Mouse (Mus musculus): Measurements from ENCODE around the gene C2cd5.
"Not testable (repeated sequence)": the region's sequence is repeated elsewhere in the genome, so short reads cannot be mapped to it uniquely, and the experiment has no call there.

Gene C2cd5

DNA sequence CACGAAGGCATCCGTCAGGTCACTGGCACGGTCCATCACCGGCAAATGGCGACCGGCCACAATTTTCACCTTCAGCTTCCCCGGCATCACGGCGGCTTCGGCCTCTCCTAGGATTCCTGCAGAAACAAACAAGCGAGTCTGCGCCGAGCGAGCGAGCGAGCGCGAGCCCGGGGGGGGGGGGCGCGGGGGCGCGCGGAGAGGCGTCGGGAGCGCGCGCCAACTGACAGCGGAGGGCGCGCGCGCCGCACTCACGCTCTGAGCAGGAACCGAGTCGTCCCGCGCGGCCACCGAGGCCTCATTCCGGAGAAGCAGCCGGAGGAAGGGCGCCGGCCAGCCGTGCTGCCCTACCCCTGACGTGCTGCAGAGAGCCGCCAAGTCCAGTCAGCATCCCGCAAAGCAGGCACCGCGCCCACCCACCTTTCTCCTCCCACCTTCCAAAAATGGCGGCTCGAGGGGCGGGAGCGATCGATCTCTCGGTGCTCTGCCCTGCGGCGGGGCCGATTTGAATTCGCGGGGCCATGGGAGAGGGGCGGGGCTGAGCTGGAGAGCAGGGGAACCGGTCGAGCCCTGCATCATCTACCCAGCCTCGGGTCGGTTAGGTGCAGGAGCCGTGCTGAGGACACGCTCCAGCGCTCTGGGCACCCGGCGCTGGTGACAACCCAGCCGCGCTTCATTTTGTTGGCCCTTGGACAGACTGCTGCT is at the start of gene C2cd5:
C2cd5 (minus strand) TSS at position 461 of the 702 bp plus-strand sequence.
- peak; percentile 92 to 94 for DNase-seq (ENCODE audit: low spot score in 2 of 2)

DNA sequence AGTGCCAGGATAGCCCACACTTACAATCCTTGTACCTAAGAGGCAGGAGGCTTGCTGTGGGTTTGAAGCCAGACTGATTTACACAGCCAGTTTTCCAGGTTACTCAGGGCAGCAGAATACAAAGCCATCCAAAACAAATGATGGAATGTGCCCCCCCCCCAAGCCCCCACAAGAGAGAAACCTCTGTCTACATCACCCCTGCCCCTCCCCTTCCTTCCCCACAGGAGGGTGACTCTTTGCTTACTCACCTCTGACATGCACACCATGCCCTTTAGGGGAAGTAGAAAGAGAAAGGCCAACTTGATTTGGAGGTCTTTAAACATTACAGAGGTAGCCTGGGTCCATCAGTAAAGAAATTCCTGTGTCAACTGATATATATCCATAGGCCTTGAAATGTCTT is 48.9 kb upstream of the C2cd5 start:
- DNase-seq (ENCODE audit: low spot score in 2 of 2): no peak

DNA sequence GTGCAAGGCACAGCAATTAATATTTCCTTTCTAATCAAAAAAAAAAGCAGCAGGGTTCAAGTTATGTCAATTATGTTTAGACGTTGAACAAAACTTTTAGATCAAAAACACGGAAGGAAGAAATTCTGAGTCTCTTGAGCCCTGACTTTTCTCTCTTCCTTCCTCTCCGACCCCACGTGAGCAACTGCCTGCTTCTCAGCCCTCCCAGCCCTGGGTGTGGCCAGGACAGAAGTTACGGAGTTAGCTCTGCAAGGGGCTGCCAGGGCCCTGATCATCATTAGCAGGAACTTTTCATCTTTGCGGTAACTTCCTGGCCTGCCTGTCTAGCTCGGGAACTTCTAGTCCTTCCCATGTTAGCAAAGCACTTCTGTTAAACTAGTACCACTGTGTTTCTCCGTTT is 46.8 kb upstream of the C2cd5 start:
- DNase-seq (ENCODE audit: low spot score in 2 of 2): no peak

DNA sequence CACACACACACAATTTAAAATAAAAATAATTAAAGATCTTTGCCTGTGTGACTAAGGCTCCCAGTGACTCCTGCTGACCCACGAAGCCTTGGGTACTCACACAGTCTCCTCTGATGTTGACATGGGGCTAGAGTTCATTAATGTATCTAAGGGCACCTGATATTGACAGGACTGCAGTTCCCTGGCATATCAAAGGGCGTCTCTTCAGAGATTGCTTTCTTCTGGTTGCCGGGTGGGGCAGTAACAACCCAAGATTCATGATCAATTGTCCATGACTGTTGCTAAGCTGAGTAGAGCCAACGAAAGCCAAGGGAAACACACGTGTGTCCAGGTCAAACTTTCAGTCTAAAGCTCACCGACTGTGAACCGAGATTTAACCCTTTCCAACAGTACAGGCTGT is 45.1 kb upstream of the C2cd5 start:
- no peak for DNase-seq (ENCODE audit: low spot score in 2 of 2)

DNA sequence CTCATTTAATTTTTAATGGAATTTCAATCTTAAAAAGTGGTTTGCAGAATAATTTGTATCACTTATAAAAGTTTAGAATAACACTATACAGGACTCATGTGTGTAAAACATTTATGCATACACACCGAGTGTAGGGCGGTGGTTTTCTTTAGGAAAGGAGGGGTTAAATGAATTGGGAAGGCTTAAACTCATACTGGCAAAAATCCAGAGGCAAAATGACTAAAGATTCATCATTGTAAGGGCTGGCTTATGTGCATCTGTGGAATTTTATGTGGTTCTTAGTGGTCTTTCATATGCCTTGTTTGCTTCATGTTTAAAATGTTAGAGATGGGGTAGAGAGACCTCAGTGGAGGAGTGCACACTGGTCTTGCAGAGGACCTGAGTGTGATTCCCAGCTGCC is 44.6 kb upstream of the C2cd5 start:
- no peak for DNase-seq (ENCODE audit: low spot score in 2 of 2)

DNA sequence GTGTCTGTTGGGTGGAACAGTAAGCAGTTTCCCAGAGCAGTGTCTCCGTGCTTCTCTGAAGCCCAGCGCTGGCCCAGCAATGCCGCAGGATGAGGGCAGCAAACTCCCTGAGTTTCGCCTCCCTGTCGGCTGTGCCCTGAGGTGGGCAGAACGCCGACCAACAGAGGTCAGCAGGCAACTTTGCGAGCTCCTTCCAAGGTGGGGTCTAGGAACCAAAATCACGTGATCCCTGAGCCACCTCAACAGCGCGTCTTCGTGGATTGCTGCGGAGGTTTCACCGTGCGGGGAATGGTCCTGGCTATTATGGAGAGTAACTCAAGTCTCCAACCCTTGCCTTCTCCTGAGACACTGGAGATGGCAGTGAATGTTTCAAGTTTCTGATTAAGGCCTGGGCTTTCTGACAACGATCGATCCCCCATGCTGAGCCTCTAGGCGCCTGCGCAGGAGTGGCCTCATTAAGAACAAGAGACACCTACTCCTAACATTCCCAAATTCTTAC is 43.9 kb upstream of the C2cd5 start:
- DNase-seq (ENCODE audit: low spot score in 2 of 2): no peak

DNA sequence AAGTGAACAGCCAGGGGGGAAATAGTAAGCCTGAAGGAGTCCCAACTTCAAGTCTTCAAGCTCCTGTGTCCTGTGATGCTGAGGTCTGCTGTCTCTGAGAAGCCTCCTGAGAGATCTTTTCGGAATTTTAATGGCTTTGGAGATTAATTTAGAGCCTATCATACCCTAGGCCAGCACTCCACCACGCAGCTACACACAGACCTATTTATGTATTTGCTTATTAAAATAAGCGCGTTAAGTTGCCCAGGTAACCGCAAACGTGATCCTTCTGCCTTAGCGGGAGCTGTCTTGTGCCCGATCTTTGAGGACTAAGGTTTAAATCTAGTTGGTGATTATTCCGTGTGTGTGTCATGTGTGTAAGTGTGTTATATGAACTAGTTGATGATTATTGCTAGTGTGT is 43.4 kb upstream of the C2cd5 start:
- DNase-seq (ENCODE audit: low spot score in 2 of 2): no peak

DNA sequence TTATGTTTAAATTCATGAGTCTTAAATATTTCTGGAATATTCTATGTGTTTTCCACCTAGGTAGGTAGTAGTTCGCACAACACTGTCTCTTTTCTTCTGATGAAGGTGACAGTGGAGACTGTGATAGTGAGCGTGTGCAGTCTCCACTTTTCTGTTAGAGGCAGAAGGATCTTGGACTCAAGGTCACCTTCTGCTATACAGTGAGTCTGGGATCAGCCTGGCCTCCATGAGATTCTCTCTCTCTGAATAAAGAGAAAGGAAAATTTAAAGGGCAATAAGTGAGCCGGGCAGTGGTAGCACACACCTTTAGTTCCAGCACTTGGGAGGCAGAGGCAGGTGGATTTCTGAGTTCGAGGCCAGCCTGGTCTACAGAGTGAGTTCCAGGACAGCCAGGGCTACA is 42.9 kb upstream of the C2cd5 start:
- no peak for DNase-seq (ENCODE audit: low spot score in 2 of 2)

DNA sequence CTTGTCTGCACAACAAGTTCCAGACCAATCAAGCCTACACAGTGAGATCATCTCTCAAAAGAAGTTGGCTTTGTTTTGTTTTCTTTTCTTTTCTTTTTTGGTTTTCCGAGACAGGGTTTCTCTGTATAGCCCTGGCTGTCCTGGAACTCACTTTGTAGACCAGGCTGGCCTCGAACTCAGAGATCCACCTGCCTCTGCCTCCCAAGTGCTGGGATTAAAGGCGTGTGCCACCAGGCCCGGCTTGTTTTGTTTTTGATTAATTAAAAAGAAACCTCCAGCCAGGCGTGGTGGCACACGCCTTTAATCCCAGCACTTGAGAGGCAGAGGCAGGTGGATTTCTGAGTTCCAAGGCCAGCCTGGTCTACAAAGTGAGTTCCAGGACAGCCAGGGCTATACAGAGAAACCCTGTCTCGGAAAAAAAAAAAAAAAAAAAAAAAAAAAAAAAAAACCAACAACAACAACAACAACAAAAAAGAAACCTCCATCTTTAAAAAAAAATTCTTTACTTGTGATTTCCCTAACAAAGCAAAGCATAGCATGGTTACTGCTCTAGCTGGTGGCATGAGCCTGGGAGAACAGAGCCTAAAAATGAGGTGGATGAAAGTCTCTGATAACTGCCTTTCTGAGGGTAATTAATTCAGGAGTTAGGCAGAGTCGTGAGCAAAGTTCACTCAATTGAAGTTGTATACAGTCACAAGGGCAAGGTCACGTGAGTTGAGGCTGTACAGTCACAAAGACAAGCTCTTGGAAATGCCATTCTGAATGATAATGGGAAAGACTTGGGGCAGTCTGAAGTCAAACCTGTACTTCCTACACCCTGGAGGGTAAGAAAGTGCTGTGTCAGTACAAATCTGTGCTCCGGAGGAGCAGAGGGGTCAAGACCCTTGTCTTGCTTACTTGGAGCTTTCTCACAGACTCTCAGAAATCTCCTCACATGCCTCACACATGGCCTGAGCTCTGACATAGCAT is 42.0 kb upstream of the C2cd5 start:
- not testable (repeated sequence) for DNase-seq (ENCODE audit: low spot score in 2 of 2)

DNA sequence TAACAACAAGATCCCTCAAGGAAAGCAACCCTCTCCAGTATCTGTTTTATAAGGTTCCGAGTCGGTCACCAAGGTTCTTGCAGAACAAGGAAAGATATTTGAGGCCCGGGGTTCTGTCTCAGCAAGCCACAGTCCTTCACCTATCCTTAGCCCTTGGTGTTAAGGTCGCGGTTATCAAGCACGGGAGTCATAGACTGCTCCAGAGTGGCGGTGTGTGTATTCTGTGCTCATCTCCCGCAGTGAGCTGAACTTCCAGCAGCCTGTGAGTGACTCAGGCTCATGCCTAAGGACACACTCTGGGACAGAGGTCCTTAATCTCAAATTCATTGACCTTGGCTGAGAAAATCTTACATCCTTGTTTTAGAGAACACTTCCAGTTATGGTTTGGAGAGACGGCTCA is 40.9 kb upstream of the C2cd5 start:
- no peak for DNase-seq (ENCODE audit: low spot score in 2 of 2)

DNA sequence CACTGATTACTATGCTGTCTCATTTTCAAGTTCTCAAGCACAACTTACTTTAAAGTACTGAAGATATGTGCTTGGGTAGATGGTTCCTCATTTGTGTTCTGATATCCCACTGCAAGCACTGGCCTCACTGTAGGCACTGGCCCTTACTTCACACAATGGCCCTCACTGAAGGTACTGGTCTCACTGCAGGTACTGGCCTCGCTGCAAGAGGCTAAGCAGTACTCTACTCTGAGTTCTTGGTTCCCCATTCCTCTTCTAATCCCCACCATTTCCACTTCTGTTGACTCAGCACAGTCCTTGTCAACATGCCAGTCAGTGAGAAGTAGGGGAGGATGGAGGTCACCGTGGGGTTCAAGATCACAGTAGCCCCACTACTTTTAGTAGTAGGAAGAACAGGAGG is 39.5 kb upstream of the C2cd5 start:
- DNase-seq (ENCODE audit: low spot score in 2 of 2): no peak

DNA sequence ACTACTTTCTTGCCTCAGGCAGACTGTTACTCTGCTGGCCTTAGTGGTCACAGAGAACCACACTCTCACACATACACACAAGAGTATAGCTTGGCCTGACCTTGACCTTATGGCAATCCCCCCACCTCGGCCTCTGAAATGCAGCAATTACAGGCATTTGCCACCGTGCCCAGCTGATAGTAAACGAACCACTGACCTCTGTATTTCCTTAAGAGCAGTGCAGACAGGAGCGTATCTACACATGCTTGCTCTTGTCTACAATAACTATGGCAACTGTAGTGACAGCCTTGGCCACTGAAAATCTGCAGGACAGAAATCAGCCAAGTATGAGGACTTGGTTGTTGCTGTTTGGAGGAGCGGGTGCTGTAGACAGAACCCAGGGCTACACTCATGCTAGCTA is 37.4 kb upstream of the C2cd5 start:
- no peak for DNase-seq (ENCODE audit: low spot score in 2 of 2)

DNA sequence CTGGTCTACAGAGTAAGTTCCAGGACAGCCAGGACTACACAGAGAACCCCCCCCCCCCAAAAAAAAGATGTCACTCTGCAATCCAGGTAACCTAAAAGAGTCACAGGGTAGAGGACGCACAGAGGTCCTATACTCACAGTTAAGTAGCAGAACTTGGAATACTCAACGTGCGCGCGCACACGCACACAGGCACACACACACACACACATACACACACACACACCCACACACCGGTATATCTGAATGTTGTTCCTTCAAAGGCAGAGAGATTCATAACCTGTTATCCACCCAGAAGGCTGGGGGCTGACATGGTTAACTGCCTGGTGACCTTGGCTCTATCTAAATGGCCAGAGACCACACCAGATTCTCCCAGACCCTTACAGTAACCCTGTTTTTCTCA is 36.7 kb upstream of the C2cd5 start:
- no peak for DNase-seq (ENCODE audit: low spot score in 2 of 2)

DNA sequence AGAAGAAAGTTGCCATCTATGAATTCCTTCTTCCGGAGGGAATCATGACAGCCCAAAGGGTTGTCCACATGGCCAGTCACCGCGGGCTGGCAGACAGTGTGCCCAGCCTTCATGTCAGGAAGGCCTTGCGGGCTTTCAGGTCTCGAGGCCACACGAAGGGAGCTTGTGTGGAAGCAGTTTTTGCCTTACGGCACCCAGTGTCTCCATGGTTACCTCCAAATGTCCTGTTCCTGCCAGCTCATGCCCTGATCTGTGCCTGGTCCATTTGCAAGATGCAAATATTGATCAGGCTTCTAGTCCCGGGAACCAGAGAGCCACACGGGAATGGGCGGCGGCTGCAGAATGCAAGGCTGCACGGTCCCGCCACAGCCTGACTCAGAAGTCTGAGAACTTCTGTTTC is 35.2 kb upstream of the C2cd5 start:
- no peak for DNase-seq (ENCODE audit: low spot score in 2 of 2)

DNA sequence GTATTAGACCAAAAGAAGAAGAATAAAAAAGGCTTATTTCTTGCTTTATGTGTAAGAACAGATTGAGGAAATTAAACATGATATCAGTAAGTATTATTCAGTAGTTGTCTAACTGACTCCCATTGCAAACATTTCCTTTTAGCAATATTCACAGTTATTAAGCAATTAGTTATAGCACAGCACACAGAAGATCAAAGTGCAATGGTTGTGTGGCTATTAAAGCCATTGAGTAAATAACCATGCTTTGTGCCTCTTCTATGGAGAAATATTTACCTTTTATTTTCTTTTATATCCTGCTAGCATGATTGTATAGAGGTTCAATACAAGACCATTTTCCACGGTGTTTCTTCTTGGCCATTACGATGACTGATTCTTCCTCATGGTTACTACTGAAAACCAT is 33.2 kb upstream of the C2cd5 start:
- no peak for DNase-seq (ENCODE audit: low spot score in 2 of 2)

DNA sequence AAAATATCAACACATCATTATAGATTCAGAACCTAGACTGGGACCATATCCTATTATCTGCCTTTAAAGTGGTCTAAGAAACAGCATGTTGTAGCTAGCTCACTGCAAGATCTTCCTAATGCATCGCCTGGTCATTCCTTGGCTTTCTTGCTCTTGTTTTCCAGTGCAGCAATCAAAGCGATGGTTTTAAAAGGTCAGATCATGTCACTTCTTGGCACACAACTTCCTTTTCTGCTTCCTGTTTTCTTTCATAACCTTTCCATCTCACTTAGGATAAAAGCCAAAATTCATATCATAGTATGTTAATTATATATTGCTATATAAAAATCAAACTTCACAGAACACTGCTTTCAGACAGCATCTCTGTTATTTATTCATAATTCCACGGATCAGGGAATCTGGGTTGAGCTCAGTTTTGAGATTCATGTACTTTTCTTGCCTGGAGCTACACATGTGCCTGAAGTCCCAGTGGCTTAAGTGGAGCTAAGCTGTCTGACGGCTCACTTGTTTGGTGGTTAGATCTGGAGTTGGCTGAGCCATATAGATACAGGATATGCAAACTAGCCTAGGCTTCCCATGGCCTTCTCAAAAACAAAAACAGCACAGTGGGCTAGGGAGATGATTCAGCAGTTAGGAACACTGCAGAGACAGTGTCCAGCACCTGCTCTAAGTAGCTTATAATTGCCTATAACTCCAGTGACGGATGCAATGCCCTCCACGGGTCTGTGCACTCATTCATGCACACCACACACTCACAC is 32.1 kb upstream of the C2cd5 start:
- DNase-seq (ENCODE audit: low spot score in 2 of 2): no peak

DNA sequence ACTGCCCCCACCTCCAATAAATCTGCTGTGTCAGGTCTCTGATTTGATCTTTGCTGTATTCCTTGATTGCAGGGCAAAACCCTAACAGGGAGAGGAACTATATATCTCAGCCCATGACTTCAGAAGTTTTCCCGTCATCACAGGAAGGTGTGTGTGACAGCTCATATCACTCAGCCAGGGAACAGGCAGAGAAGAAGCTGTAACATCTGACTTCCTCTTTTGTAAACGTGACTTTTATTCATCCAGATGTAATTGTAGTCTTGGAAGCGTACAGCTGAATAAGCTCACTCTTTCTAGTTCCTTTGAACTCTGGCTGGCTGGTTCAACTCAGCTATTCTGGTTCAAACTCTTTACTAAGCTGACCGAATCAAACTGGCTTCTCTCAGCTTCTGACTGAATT is 30.5 kb upstream of the C2cd5 start:
- DNase-seq (ENCODE audit: low spot score in 2 of 2): no peak

DNA sequence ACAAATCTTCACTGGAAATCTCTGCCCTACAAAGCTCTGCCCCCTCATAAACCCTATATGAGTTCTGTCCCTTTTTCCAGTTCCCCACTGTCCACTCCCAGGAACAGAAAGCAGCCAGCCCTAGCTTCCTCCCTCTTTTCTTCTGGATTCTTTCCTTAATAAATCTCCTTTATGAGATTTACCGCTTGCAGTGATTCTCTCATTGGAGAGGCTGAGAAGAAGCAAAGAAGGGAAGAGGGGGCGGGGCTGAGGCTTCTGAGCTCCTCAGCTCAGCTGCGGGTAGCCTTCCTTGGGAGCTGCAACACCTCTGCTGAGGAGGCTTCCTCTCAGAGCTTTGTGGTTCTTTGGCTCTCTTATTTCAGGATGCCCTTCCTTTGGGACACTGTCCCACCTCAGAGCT is 30.0 kb upstream of the C2cd5 start:
- no peak for DNase-seq (ENCODE audit: low spot score in 2 of 2)

DNA sequence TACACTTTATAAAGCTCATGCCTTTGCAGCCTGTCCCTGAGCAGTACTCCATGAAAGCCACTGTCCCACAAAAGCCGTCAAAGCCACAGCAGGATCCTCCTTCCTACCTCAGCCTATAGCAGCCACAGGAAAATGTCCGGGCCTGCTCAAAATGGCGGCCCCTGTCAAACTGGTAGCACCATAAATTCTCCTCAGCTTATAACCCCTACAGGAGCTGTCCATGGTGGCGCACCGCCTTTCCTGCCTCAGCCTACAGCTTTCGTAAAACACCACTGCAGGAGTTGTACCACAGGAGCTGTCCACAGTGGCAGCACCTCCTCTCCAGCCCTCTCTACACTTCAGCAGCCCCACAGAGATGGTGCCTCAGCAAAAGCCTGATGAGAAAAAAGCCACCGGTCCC is 29.5 kb upstream of the C2cd5 start:
- DNase-seq (ENCODE audit: low spot score in 2 of 2): no peak

DNA sequence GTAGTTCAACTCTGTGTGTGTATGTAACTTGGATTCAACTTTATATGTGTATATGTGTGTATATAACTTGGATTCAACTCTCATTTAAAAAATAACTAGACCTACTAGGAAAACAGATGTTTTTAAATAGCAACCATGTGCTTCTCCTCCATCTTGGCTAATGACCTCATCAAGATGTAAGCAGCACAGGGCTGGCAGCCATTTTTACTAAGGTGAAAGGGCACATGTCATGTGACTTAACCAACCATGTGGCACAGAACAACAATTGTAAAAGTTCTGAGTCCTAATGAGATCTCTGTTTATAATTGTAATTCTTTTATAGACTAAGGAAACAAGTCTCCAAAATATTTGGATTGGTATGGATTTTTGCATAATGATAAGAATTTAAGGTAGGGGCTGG is 25.8 kb upstream of the C2cd5 start:
- no peak for DNase-seq (ENCODE audit: low spot score in 2 of 2)

DNA sequence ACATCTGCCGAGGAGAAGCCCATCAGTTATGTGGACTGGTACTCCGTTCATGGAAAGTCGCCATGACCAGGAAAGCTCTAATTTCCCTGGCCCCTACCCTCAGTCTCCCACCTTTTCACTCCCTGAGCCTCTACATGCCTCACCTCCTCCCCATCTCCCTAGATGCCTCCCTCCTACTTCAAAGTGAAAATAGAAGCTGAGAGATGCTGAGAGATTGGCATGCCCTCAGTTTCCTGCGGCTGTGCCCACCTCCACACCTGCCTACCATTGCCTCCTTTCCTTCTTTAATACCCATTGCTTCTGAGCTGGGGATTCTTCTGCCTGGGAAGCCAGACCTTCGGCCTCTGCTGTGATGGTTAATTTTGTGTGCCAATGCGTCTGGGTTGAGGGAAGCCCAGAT is 19.4 kb upstream of the C2cd5 start:
- no peak for DNase-seq (ENCODE audit: low spot score in 2 of 2)

DNA sequence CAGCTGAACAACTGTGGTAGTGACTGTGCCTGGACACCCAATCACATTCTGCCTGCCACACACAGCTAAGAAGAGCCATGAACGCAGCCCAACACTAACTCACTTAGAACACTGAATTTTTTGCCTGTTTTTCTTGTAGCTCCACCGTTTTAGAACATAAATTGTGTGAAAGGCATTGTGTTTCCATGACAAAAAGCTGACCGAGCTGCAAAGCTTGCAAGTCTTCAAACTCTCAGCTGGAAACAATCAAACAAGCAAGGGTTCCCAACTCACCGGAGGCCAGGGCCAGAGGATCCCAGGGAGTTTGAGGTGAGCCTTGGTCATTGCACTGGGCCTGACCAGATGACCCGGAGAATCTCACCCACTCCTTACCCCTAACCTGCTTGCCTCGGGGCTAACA is 16.8 kb upstream of the C2cd5 start:
- DNase-seq (ENCODE audit: low spot score in 2 of 2): no peak
